Mouse (Mus musculus): ENCODE results near the gene Coq10b. TPM values are rescaled to one million over a fixed set of nuclear protein-coding genes. Genes with fewer than 3 reads are reported as not detected.

Coq10b gene
- total and polyA plus RNA-seq, 3 experiments = 4.7 to 50.3 (median 48.2) TPM

DNA sequence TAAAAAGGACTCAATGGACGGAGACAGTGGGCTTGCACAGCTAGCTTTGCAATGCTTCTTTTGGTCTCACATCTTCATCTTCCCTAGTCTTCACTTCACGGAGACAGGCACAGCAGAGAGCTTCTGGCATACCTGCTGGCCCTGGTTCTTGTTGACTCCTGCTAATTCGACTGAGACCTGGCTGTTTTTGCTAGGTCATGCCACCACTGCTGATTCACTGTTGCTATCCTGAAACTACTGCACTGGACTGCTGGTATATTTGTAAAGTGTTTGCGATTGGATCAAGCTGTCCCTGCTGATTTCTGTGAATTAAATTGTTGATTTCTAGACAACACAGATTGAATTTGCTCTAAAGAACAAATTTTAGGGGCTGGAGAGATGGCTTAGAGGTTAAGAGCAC is 10.9 kb upstream of the Coq10b start:
- no peak overlapping the region for H3K4me3 ChIP-seq (ENCODE audit: low read depth, low read length)
- H3K27me3 ChIP-seq (ENCODE audit: insufficient read depth, low read length) = peaks cover 29% of the 10 kb centered on the region
- DNase-seq (ENCODE audit: low spot score) = no peak
- TF ChIP-seq POLR2AphosphoS5 (IDR thresholded peaks at IDR 0.05; ENCODE audit: insufficient replicate concordance, low read depth, low read length) = no peak
- no peak for TF ChIP-seq GATA2 (IDR thresholded peaks at IDR 0.05; ENCODE audit: borderline replicate concordance, low read depth, low read length)
- TF ChIP-seq TAL1 (conservative IDR thresholded peaks at IDR 0.05; ENCODE audit: low read depth, low read length) = no peak
- no peak for TF ChIP-seq GATA1 (IDR thresholded peaks at IDR 0.05; ENCODE audit: borderline replicate concordance, low read length)
- no peak for TF ChIP-seq CTCF (IDR thresholded peaks at IDR 0.05; ENCODE audit: low read depth, low read length)
- 0 out of 2 replicates have a peak, but pooled peaks cover 3% of the 10 kb centered on the region for H3K4me1 ChIP-seq (ENCODE audit: insufficient read depth, low read depth, low read length)
- peaks cover 18% of the 10 kb centered on the region for H3K9me3 ChIP-seq (replicated peaks)
- H3K36me3 ChIP-seq (replicated peaks) = no peaks in the 10 kb centered on the region
- ATAC-seq (ENCODE audit: extremely low read depth, insufficient number of reproducible peaks, low FRiP score, poor library complexity, severe bottlenecking) = no peak

DNA sequence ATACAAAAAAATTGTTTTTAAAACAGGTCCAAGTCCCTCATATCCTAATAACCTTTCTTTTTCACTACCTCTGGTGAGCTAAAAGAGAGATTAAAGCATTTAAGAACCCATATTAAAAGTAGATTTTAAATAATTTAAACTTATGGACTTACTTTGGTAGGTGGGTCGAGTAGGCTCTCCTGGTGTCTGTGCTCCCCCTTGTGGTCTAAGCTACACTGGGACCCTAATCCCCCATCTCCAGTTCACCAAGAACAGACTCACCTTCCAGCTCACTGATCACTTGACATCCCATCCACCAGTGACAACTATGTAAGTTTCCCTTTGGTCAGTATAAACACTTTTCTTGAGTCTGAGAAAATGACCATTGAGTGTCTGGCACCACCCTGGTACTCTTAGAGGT is 10.3 kb upstream of the Coq10b start:
- Histone ChIP-seq H3K27me3 (ENCODE audit: insufficient read depth, low read length) (peaks cover 26% of the 10 kb centered on the region), H3K36me3 (replicated peaks) (no peaks in the 10 kb centered on the region), H3K4me1 (ENCODE audit: insufficient read depth, low read depth, low read length) (0 out of 2 replicates have a peak, but pooled peaks cover 3% of the 10 kb centered on the region), H3K9me3 (replicated peaks) (peaks cover 18% of the 10 kb centered on the region), H3K4me3 (ENCODE audit: low read depth, low read length) (no peak overlapping the region)
- DNase-seq (ENCODE audit: low spot score) (no peak), ATAC-seq (ENCODE audit: extremely low read depth, insufficient number of reproducible peaks, low FRiP score, poor library complexity, severe bottlenecking) (no peak; the same call in 1 of the 2 replicates)
- no peak for TF ChIP-seq GATA2 (IDR thresholded peaks at IDR 0.05; ENCODE audit: borderline replicate concordance, low read depth, low read length)
- TF ChIP-seq CTCF (IDR thresholded peaks at IDR 0.05; ENCODE audit: low read depth, low read length) = no peak
- TF ChIP-seq POLR2AphosphoS5 (IDR thresholded peaks at IDR 0.05; ENCODE audit: insufficient replicate concordance, low read depth, low read length) = no peak
- TF ChIP-seq TAL1 (conservative IDR thresholded peaks at IDR 0.05; ENCODE audit: low read depth, low read length) = no peak
- no peak for TF ChIP-seq GATA1 (IDR thresholded peaks at IDR 0.05; ENCODE audit: borderline replicate concordance, low read length)

DNA sequence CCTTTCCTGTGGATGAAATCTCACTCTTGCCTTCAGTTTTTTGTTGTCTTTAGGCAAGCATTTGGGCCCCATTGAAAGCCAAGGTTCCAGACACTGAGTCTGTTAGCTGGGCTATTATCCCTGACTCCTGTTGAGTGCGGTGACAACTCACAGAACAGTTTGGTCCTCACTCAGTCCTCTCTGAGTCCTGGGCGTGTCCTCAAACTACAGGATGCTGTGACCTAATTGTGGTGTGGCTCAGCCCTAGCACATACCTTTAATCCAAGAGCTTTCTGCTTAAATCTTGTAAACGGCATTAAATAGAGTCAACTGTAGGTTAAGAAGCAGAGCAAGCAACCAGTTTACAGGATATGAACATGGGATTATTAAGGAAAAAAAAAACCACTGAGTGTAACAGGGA is 9.4 kb upstream of the Coq10b start:
- H3K9me3 ChIP-seq (replicated peaks) = peaks cover 18% of the 10 kb centered on the region
- no peak overlapping the region for H3K4me3 ChIP-seq (ENCODE audit: low read depth, low read length)
- H3K36me3 ChIP-seq (replicated peaks) = no peaks in the 10 kb centered on the region
- 0 out of 2 replicates have a peak, but pooled peaks cover 3% of the 10 kb centered on the region for H3K4me1 ChIP-seq (ENCODE audit: insufficient read depth, low read depth, low read length)
- ATAC-seq (ENCODE audit: extremely low read depth, insufficient number of reproducible peaks, low FRiP score, poor library complexity, severe bottlenecking) = no peak
- no peak for DNase-seq (ENCODE audit: low spot score)
- H3K27me3 ChIP-seq (ENCODE audit: insufficient read depth, low read length) = peaks cover 24% of the 10 kb centered on the region
- TF ChIP-seq POLR2AphosphoS5 (IDR thresholded peaks at IDR 0.05; ENCODE audit: insufficient replicate concordance, low read depth, low read length) (no peak), TAL1 (conservative IDR thresholded peaks at IDR 0.05; ENCODE audit: low read depth, low read length) (no peak), GATA2 (IDR thresholded peaks at IDR 0.05; ENCODE audit: borderline replicate concordance, low read depth, low read length) (no peak), GATA1 (IDR thresholded peaks at IDR 0.05; ENCODE audit: borderline replicate concordance, low read length) (no peak), CTCF (IDR thresholded peaks at IDR 0.05; ENCODE audit: low read depth, low read length) (no peak)

DNA sequence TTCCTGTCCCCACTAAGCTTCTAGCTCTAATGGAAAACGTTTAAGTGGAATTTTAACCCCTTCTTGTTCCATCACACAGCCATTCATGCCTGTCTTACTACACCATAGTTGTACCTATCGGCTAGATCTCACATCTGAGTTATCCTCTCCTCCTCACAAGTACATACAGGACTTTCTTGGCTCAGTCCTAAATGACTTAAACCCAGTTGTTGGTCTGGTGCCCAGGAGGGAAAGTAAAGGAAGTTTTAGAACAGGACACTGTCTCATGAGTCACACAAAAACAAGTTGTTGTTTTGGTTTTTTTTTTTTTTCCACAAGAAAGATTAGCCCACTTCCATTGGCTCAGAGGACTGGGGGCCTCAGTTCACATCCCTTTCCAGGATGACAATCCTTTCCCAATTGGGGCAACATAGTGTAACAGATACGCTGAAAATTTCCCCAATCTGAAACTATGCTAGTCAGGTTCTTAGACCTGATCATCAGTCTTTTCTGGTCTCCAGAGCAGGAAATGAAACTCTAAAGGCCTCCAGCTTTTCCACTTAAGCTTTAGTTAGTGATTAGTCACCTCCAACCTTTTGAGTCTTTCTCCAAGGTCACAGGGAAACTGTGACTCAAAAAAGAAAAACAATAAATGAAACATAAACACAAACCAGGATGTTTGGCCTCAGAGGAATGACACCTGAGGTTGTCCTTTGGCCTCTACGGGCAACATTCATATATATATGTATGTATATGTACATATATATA is 3.6 kb upstream of the Coq10b start:
- Histone ChIP-seq H3K27me3 (ENCODE audit: insufficient read depth, low read length) (peaks cover 10% of the 10 kb centered on the region), H3K4me1 (ENCODE audit: insufficient read depth, low read depth, low read length) (peaks cover 22% of the 10 kb centered on the region), H3K9me3 (replicated peaks) (peaks cover 5% of the 10 kb centered on the region; the same call in 1 of the 2 replicates), H3K4me3 (ENCODE audit: low read depth, low read length) (no peak overlapping the region), H3K36me3 (replicated peaks) (no peaks in the 10 kb centered on the region)
- no peak for DNase-seq (ENCODE audit: low spot score)
- no peak for TF ChIP-seq TAL1 (conservative IDR thresholded peaks at IDR 0.05; ENCODE audit: low read depth, low read length)
- no peak for TF ChIP-seq GATA2 (IDR thresholded peaks at IDR 0.05; ENCODE audit: borderline replicate concordance, low read depth, low read length)
- TF ChIP-seq CTCF (IDR thresholded peaks at IDR 0.05; ENCODE audit: low read depth, low read length) = no peak
- TF ChIP-seq POLR2AphosphoS5 (IDR thresholded peaks at IDR 0.05; ENCODE audit: insufficient replicate concordance, low read depth, low read length) = no peak
- no peak for TF ChIP-seq GATA1 (IDR thresholded peaks at IDR 0.05; ENCODE audit: borderline replicate concordance, low read length)
- no peak for ATAC-seq (ENCODE audit: extremely low read depth, insufficient number of reproducible peaks, low FRiP score, poor library complexity, severe bottlenecking)

DNA sequence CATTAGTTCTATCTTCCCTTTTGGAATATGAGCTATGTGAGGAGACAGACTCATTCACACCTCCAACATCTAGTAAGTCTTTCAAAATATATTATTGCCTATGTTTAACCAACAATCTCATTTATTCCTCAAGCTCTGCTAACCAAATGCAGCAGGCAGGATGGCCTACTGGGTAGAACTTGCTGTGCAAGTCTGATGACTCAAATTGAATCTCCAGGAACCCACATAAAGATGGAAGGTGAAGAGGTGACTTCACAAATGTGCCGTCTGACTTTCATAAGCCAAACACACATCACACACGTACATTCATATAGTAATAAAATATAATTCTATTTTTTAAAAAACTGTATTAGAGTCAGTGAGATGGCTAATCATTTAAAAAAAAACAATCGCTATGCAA is 899 bp upstream of the Coq10b start:
- peaks cover 35% of the 10 kb centered on the region for H3K4me1 ChIP-seq (ENCODE audit: insufficient read depth, low read depth, low read length)
- TF ChIP-seq GATA2 (IDR thresholded peaks at IDR 0.05; ENCODE audit: borderline replicate concordance, low read depth, low read length) (no peak), CTCF (IDR thresholded peaks at IDR 0.05; ENCODE audit: low read depth, low read length) (no peak), POLR2AphosphoS5 (IDR thresholded peaks at IDR 0.05; ENCODE audit: insufficient replicate concordance, low read depth, low read length) (no peak), GATA1 (IDR thresholded peaks at IDR 0.05; ENCODE audit: borderline replicate concordance, low read length) (no peak), TAL1 (conservative IDR thresholded peaks at IDR 0.05; ENCODE audit: low read depth, low read length) (no peak)
- ATAC-seq (ENCODE audit: extremely low read depth, insufficient number of reproducible peaks, low FRiP score, poor library complexity, severe bottlenecking) (no peak), DNase-seq (ENCODE audit: low spot score) (no peak)
- peaks cover 5% of the 10 kb centered on the region; the same call in 1 of the 2 replicates for H3K9me3 ChIP-seq (replicated peaks)
- peaks cover 17% of the 10 kb centered on the region for H3K36me3 ChIP-seq (replicated peaks)
- H3K4me3 ChIP-seq (ENCODE audit: low read depth, low read length) = no peak overlapping the region; the same call in 1 of the 2 replicates
- no peaks in the 10 kb centered on the region; the same call in 1 of the 2 replicates for H3K27me3 ChIP-seq (ENCODE audit: insufficient read depth, low read length)

DNA sequence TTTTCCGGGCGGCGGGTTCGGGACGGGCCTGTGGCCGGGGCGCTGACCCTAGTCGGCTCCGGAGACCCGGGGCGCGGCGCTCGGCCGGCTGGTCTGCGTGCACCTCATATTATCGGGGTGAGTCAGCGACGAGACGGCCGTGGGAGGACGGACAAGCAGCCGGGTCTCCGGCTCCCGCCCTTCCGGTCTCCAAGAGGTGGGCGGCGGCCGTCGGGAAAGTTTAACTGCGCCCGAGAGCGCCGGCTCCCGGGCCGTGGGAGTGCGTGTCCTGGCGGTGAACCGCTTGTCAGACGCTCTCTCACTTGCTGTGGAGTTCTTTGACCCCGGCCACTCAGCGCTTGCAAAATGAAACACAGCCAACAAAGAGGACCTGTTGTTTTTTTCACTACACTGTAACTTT is 435 bp downstream of the Coq10b start:
- Histone ChIP-seq H3K4me3 (ENCODE audit: low read depth, low read length) (peak overlapping the region; percentile 81), H3K9me3 (replicated peaks) (peaks cover 5% of the 10 kb centered on the region; the same call in 1 of the 2 replicates), H3K27me3 (ENCODE audit: insufficient read depth, low read length) (no peaks in the 10 kb centered on the region), H3K36me3 (replicated peaks) (peaks cover 23% of the 10 kb centered on the region), H3K4me1 (ENCODE audit: insufficient read depth, low read depth, low read length) (peaks cover 41% of the 10 kb centered on the region)
- DNase-seq (ENCODE audit: low spot score) (peak; percentile 64), ATAC-seq (ENCODE audit: extremely low read depth, insufficient number of reproducible peaks, low FRiP score, poor library complexity, severe bottlenecking) (no peak; the same call in 1 of the 2 replicates)
- TF ChIP-seq POLR2AphosphoS5 (IDR thresholded peaks at IDR 0.05; ENCODE audit: insufficient replicate concordance, low read depth, low read length) (no peak), TAL1 (conservative IDR thresholded peaks at IDR 0.05; ENCODE audit: low read depth, low read length) (no peak), CTCF (IDR thresholded peaks at IDR 0.05; ENCODE audit: low read depth, low read length) (no peak), GATA1 (IDR thresholded peaks at IDR 0.05; ENCODE audit: borderline replicate concordance, low read length) (no peak), GATA2 (IDR thresholded peaks at IDR 0.05; ENCODE audit: borderline replicate concordance, low read depth, low read length) (no peak)
